Mouse (Mus musculus): ENCODE results near the gene Spib.

Gene Spib

DNA sequence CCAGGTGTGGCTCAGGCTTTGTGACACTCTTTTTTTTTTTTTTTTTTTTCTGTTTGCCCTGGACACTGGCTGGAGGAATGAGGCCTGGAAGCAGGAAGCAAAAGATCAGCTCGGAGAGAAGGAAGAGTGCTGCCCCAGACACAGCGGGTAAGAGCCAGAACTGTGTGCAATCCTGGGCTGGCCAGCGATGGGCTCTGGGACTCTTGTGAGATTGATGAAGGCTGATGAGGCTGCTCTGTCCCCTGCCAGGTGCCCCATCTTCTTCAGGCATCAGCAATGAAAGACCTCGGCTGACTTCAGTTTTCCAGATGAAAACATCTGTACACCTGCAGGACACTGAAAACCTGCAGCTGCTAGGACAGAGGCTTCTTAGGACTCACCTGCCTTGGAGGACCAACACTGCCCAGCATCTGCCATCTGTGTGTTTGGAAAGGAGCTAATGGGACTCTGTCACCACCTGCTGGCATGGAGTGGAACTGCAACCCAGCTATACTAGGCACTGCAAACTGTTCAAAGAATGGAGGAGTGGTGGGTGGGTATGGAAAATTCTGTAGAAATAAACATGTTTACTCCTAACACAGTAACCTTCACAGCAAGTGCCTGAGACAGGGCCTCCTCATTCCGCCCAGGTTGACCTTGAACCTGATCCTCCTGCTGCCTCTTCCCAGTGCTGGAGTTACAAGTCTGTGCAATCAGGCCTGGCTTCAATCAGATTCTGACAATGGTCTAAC, 46.9 kb downstream of the Spib start:
- peak; percentile 76 for DNase-seq

DNA sequence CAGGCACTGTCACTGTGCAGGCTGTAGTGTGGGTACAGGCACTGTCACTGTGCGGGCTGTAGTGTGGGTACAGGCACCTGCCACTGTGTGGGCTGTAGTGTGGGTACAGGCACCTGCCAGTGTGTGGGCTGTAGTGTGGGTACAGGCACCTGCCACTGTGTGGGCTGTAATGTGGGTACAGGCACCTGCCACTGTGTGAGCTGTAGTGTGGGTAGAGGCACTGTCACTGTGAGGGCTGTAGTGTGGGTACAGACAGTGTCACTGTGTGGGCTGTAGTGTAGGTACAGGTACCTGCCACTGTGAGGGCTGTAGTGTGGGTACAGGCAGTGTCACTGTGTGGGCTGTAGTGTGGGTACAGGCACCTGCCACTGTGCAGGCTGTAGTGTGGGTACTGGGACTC, 47.8 kb downstream of the Spib start:
- DNase-seq = peak; percentile 1

DNA sequence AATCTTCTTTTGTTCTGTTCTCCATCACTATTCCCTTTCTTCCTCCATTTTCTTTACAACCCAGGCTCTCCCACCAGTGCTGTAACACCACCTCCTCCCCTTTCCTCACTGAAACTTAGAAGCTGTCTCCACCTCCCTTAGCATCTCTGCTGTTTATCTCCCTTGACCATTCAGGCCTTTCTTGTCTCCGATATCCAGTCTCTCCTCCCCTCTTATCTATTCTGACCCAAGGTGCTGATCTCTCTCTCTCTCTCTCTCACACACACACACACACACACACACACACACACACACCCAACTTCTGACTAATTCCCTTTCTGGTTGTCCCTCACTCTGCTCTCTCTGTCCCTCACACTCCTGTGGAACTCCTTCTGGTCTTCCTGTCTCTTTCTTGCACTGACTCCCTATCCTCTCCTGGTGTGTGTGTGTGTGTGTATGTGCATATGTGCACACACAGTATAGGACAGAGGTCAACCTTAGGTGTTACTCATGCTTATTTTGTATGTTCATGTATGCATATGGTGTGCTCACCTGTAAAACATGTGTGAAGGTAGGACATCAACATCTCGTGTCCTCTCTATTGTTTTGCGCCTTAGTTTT, 48.9 kb downstream of the Spib start:
- DNase-seq = no peak
